Mouse (Mus musculus): Measurements from ENCODE around the gene Map1b. TPM values are rescaled to one million over a fixed set of nuclear protein-coding genes. Genes with fewer than 3 reads are reported as not detected.

Gene Map1b
- polyA plus RNA-seq, 1 experiment from 2014 or later, result 1,521 TPM

DNA sequence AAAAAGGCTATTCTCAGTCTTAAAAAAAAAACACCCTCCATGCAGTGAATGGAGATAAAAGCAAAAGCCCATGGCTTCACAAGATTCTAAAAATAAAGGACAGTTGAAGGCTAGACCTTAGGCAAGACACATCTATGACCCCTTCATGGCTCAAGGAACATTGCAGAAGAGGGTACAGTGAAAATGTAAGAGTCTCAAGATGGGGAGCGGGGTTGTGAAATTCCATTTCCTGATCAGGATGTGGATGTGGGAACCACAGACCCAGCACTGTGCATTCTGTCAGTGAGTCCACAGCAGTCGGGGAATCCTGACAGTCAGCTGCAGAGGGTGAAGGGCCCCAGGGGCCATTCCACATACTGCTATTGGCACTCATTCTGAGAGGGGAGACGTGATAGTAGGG, 123.2 kb downstream of the Map1b start:
- Histone ChIP-seq H3K27ac (ENCODE audit: low read depth, low read length) (no peak overlapping the region), H3K4me2 (replicated peaks; ENCODE audit: low read depth, low read length) (no peak overlapping the region), H3K4me1 (replicated peaks; ENCODE audit: control insufficient read depth, insufficient read depth, low read length) (no peaks in the 10 kb centered on the region), H3K9ac (ENCODE audit: low read depth, low read length) (no peak overlapping the region), H3K4me3 (ENCODE audit: low read depth, low read length) (no peak overlapping the region), H3K36me3 (ENCODE audit: control insufficient read depth, insufficient read depth, low read length) (no peaks in the 10 kb centered on the region), H3K9me3 (ENCODE audit: control insufficient read depth, low read length) (no peaks in the 10 kb centered on the region), H3K27me3 (ENCODE audit: control insufficient read depth, insufficient read depth, low read length) (no peaks in the 10 kb centered on the region)
- DNase-seq (ENCODE audit: low spot score) (no peak), ATAC-seq (ENCODE audit: low FRiP score) (no peak)
- 83% methylated on average over 3 of the region's 3 CpGs for WGBS

DNA sequence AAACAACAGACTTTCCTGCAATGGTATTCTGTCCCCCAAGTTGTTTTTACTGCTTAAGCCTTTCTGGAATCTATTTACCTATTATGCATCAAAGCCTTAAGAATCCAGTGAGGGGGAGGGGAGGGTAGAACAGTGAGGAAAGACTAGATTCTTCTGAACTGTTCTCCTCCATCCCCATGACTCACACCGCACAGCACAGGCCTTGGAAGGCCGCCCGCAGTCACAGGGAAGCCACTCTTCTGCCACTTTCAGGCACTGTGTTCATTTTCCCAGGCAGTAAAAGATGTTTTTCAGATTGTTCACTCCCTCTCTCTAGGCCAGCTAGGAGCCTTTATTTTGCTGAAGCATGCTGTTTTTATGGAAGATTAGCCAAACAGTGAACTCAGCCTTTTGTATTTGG, 124.9 kb downstream of the Map1b start:
- H3K4me3 ChIP-seq (ENCODE audit: low read depth, low read length), result no peak overlapping the region
- H3K9me3 ChIP-seq (ENCODE audit: control insufficient read depth, low read length), result no peaks in the 10 kb centered on the region
- 87% methylated on average over 3 of the region's 3 CpGs for WGBS
- no peak for ATAC-seq (ENCODE audit: low FRiP score)
- H3K4me2 ChIP-seq (replicated peaks; ENCODE audit: low read depth, low read length), result no peak overlapping the region
- DNase-seq (ENCODE audit: low spot score), result no peak
- no peak overlapping the region for H3K27ac ChIP-seq (ENCODE audit: low read depth, low read length)
- no peaks in the 10 kb centered on the region for H3K27me3 ChIP-seq (ENCODE audit: control insufficient read depth, insufficient read depth, low read length)
- H3K36me3 ChIP-seq (ENCODE audit: control insufficient read depth, insufficient read depth, low read length), result no peaks in the 10 kb centered on the region
- no peaks in the 10 kb centered on the region for H3K4me1 ChIP-seq (replicated peaks; ENCODE audit: control insufficient read depth, insufficient read depth, low read length)
- no peak overlapping the region for H3K9ac ChIP-seq (ENCODE audit: low read depth, low read length)

DNA sequence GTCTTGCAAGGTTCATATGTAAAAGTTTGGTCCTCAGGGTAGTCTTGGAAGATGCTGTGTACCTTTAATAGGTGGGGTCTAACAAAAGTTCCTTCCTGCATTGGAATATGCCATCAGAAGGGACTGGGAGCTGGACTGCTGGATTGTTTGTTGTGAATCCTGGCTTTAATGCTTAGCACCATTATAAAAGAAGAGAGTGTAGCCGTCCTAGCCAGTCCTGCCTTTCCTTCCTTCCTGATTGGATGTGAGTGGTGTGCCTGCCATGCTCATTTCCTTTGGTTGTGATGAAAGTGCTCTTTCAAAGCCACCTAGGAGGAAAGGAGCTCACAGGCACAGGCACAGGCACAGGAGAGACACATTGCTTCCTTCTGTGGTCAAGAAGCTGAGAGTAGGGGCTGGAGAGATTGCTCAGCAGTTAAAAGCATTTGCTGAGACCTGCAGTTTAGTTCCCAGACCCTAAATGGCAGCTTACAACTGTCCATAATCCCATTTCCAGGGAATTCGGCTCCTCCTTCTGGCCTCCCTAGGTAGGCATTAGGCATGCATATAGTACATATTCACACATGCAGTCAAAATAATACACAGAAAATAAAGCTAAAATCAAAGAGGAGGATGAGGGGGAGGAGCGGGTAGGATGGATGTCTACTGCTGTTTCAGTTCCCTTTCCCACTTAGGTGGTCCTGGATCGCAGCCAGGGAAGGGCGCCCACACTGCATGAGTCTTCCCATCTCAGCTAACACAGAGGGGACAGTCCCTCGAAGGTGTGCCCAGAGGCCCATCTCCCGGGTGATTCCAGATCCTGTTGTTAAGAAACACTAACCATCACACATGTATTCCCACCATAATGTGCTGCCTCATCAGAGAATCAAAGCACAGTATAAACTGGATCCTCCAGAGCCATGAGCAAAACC, 128.2 kb downstream of the Map1b start:
- no peak overlapping the region for H3K4me2 ChIP-seq (replicated peaks; ENCODE audit: low read depth, low read length)
- no peak overlapping the region for H3K27ac ChIP-seq (ENCODE audit: low read depth, low read length)
- H3K9me3 ChIP-seq (ENCODE audit: control insufficient read depth, low read length), result no peaks in the 10 kb centered on the region
- H3K4me3 ChIP-seq (ENCODE audit: low read depth, low read length), result no peak overlapping the region
- DNase-seq (ENCODE audit: low spot score) (no peak), ATAC-seq (ENCODE audit: low FRiP score) (no peak)
- WGBS, result 89% methylated on average over 7 of the region's 7 CpGs
- no peaks in the 10 kb centered on the region for H3K4me1 ChIP-seq (replicated peaks; ENCODE audit: control insufficient read depth, insufficient read depth, low read length)
- no peaks in the 10 kb centered on the region for H3K36me3 ChIP-seq (ENCODE audit: control insufficient read depth, insufficient read depth, low read length)
- H3K27me3 ChIP-seq (ENCODE audit: control insufficient read depth, insufficient read depth, low read length), result no peaks in the 10 kb centered on the region
- H3K9ac ChIP-seq (ENCODE audit: low read depth, low read length), result no peak overlapping the region

DNA sequence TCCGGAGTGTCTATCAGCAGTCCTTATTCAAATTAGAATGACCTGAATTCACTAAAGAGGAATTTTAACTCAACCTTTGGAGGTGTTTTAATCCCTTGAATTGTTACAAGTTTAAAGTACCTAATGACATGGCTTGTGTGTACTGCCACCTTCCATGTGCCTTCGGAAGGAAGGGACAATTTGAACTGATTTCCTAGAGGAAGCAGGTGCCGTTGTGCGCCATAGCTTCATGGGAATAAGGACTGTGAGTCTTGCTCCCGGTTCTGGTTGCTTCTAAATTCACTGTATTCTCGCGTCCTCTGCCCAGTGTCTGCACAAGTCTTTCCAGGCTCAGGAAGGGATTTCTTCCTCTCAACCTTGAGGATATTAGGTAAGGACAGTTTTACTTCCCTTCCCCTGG, 130.0 kb downstream of the Map1b start:
- Histone ChIP-seq H3K4me2 (replicated peaks; ENCODE audit: low read depth, low read length) (no peak overlapping the region), H3K4me1 (replicated peaks; ENCODE audit: control insufficient read depth, insufficient read depth, low read length) (no peaks in the 10 kb centered on the region), H3K4me3 (ENCODE audit: low read depth, low read length) (no peak overlapping the region), H3K9me3 (ENCODE audit: control insufficient read depth, low read length) (no peaks in the 10 kb centered on the region), H3K27me3 (ENCODE audit: control insufficient read depth, insufficient read depth, low read length) (no peaks in the 10 kb centered on the region), H3K27ac (ENCODE audit: low read depth, low read length) (no peak overlapping the region), H3K9ac (ENCODE audit: low read depth, low read length) (no peak overlapping the region), H3K36me3 (ENCODE audit: control insufficient read depth, insufficient read depth, low read length) (no peaks in the 10 kb centered on the region)
- ATAC-seq (ENCODE audit: low FRiP score), result no peak
- DNase-seq (ENCODE audit: low spot score), result no peak
- 92% methylated on average over 7 of the region's 7 CpGs for WGBS

- Histone ChIP-seq H3K9me3 (ENCODE audit: control insufficient read depth, low read length) (no peaks in the 10 kb centered on the region), H3K27me3 (ENCODE audit: control insufficient read depth, insufficient read depth, low read length) (no peaks in the 10 kb centered on the region), H3K4me3 (ENCODE audit: low read depth, low read length) (no peak overlapping the region), H3K36me3 (ENCODE audit: control insufficient read depth, insufficient read depth, low read length) (no peaks in the 10 kb centered on the region), H3K4me1 (replicated peaks; ENCODE audit: control insufficient read depth, insufficient read depth, low read length) (no peaks in the 10 kb centered on the region), H3K4me2 (replicated peaks; ENCODE audit: low read depth, low read length) (no peak overlapping the region), H3K9ac (ENCODE audit: low read depth, low read length) (no peak overlapping the region), H3K27ac (ENCODE audit: low read depth, low read length) (no peak overlapping the region)
- DNase-seq (ENCODE audit: low spot score) (no peak), ATAC-seq (ENCODE audit: low FRiP score) (no peak)
- WGBS, result 91% methylated on average over 6 of the region's 6 CpGs
These were observed 130.4 kb downstream of the Map1b start for GRCm38 (mm10) chr13:99385911-99386310.

DNA sequence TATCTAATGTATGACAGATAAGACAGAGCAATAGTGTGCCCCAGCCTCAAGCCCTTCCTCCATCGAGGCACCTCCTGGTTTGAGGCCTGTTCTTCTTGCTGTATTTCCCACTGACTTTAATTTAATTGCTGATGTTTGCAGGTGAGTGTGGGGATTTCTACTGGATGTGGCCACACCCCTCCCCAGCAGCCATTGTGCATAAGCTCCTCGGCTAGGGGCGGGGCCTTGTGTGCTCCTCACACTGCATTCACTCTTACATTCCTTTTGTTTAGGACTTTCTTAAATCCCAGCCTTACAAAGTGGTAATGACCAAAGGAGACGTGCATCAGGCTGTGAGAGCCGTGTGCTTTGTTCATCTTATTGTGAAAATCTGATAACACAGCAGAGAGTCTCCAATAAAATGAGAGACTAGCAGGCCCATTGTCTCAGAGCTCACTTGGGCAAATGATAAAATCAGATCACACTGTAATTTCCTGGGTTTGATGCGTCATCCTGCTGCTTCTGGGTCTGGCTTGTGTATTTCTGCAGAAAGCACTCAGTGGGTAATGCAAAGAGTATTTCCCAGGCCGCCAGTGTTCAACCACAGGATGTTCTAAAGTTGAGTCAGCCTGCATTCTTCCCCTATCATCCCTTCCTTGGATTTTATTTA, 131.7 kb downstream of the Map1b start:
- Histone ChIP-seq H3K4me3 (ENCODE audit: low read depth, low read length) (no peak overlapping the region), H3K27ac (ENCODE audit: low read depth, low read length) (no peak overlapping the region), H3K9me3 (ENCODE audit: control insufficient read depth, low read length) (no peaks in the 10 kb centered on the region), H3K4me1 (replicated peaks; ENCODE audit: control insufficient read depth, insufficient read depth, low read length) (no peaks in the 10 kb centered on the region), H3K27me3 (ENCODE audit: control insufficient read depth, insufficient read depth, low read length) (no peaks in the 10 kb centered on the region), H3K9ac (ENCODE audit: low read depth, low read length) (no peak overlapping the region), H3K36me3 (ENCODE audit: control insufficient read depth, insufficient read depth, low read length) (no peaks in the 10 kb centered on the region), H3K4me2 (replicated peaks; ENCODE audit: low read depth, low read length) (no peak overlapping the region)
- DNase-seq (ENCODE audit: low spot score) (no peak), ATAC-seq (ENCODE audit: low FRiP score) (no peak)
- WGBS, result 73% methylated on average over 7 of the region's 7 CpGs

- Histone ChIP-seq H3K4me2 (replicated peaks; ENCODE audit: low read depth, low read length) (no peak overlapping the region), H3K36me3 (ENCODE audit: control insufficient read depth, insufficient read depth, low read length) (no peaks in the 10 kb centered on the region), H3K27me3 (ENCODE audit: control insufficient read depth, insufficient read depth, low read length) (no peaks in the 10 kb centered on the region), H3K27ac (ENCODE audit: low read depth, low read length) (no peak overlapping the region), H3K9me3 (ENCODE audit: control insufficient read depth, low read length) (no peaks in the 10 kb centered on the region), H3K4me3 (ENCODE audit: low read depth, low read length) (no peak overlapping the region), H3K4me1 (replicated peaks; ENCODE audit: control insufficient read depth, insufficient read depth, low read length) (no peaks in the 10 kb centered on the region), H3K9ac (ENCODE audit: low read depth, low read length) (no peak overlapping the region)
- DNase-seq (ENCODE audit: low spot score), result no peak
- 57% methylated on average over 6 of the region's 6 CpGs for WGBS
- ATAC-seq (ENCODE audit: low FRiP score), result peak; percentile 33; the same call in 1 of the 2 replicates
These were observed 134.0 kb downstream of the Map1b start for GRCm38 (mm10) chr13:99382373-99382772.

GRCm38 (mm10) chr13:99378223-99378622, 138.1 kb downstream of the Map1b start:
- DNase-seq (ENCODE audit: low spot score) (no peak), ATAC-seq (ENCODE audit: low FRiP score) (no peak)
- H3K4me1 ChIP-seq (replicated peaks; ENCODE audit: control insufficient read depth, insufficient read depth, low read length), result 0 out of 2 replicates have a peak, but pooled peaks cover 2% of the 10 kb centered on the region
- 95% methylated on average over 1 of the region's 1 CpGs for WGBS
- no peak overlapping the region for H3K4me2 ChIP-seq (replicated peaks; ENCODE audit: low read depth, low read length)
- no peak overlapping the region for H3K27ac ChIP-seq (ENCODE audit: low read depth, low read length)
- H3K4me3 ChIP-seq (ENCODE audit: low read depth, low read length), result no peak overlapping the region
- no peaks in the 10 kb centered on the region for H3K27me3 ChIP-seq (ENCODE audit: control insufficient read depth, insufficient read depth, low read length)
- no peaks in the 10 kb centered on the region for H3K36me3 ChIP-seq (ENCODE audit: control insufficient read depth, insufficient read depth, low read length)
- no peak overlapping the region for H3K9ac ChIP-seq (ENCODE audit: low read depth, low read length)
- H3K9me3 ChIP-seq (ENCODE audit: control insufficient read depth, low read length), result no peaks in the 10 kb centered on the region

GRCm38 (mm10) chr13:99377055-99377454, 139.3 kb downstream of the Map1b start:
- no peak for ATAC-seq (ENCODE audit: low FRiP score)
- no peak overlapping the region for H3K27ac ChIP-seq (ENCODE audit: low read depth, low read length)
- no peaks in the 10 kb centered on the region for H3K27me3 ChIP-seq (ENCODE audit: control insufficient read depth, insufficient read depth, low read length)
- no peak overlapping the region for H3K4me3 ChIP-seq (ENCODE audit: low read depth, low read length)
- 95% methylated on average over 6 of the region's 6 CpGs for WGBS
- H3K4me2 ChIP-seq (replicated peaks; ENCODE audit: low read depth, low read length), result no peak overlapping the region
- H3K9ac ChIP-seq (ENCODE audit: low read depth, low read length), result no peak overlapping the region
- no peaks in the 10 kb centered on the region for H3K36me3 ChIP-seq (ENCODE audit: control insufficient read depth, insufficient read depth, low read length)
- H3K4me1 ChIP-seq (replicated peaks; ENCODE audit: control insufficient read depth, insufficient read depth, low read length), result 0 out of 2 replicates have a peak, but pooled peaks cover 2% of the 10 kb centered on the region
- no peaks in the 10 kb centered on the region for H3K9me3 ChIP-seq (ENCODE audit: control insufficient read depth, low read length)
- DNase-seq (ENCODE audit: low spot score), result no peak
